Mouse (Mus musculus) liver, postnatal 0 days (tissue): Measurements from ENCODE around the gene Cnep1r1. TPM values are rescaled to one million over a fixed set of nuclear protein-coding genes. Genes with fewer than 3 reads are reported as not detected.
A peak's percentile ranks its signal among the peaks of the same experiment; 100 is the strongest.

Experiments used
- ATAC-seq: fragments of 200-750 bp; cut with Nextera tagmentation; 2 replicates; pipeline ENCODE4 v1.8.0; 2017; ENCODE audit warnings: mild to moderate bottlenecking, moderate library complexity
- DNase-seq: peaks from one replicate; pipeline ENCODE4 v3.0.0-alpha.2; 2016
- H3K27ac ChIP-seq: fragments of 300-500 bp; sonication (generic); 2 replicates; pipeline ENCODE4 v1.5.1; 2014; ENCODE audit warnings: antibody characterized with exemption, moderate library complexity, mild to moderate bottlenecking, low read depth
- H3K27me3 ChIP-seq: fragments of 300-500 bp; sonication (generic); 2 replicates; pipeline ENCODE4 v1.6.1; 2014; ENCODE audit warnings: low read length, control low read depth, mixed read lengths; ENCODE audit not compliant: insufficient read depth
- H3K36me3 ChIP-seq: fragments of 300-500 bp; sonication (generic); replicated peaks from 2 replicates; pipeline ENCODE4 v1.6.1; 2014; ENCODE audit warnings: mild to moderate bottlenecking, control low read depth, low read length, moderate library complexity, mixed read lengths; ENCODE audit not compliant: insufficient read depth
- H3K4me1 ChIP-seq: fragments of 300-500 bp; sonication (generic); 2 replicates; pipeline ENCODE4 v1.6.1; 2014; ENCODE audit warnings: antibody characterized with exemption, mild to moderate bottlenecking, control low read depth; ENCODE audit not compliant: insufficient read depth
- H3K4me2 ChIP-seq: fragments of 300-500 bp; sonication (generic); 2 replicates; pipeline ENCODE4 v1.6.1; 2014; ENCODE audit warnings: low read depth, mild to moderate bottlenecking, low read length, moderate library complexity, mixed read lengths
- H3K4me3 ChIP-seq: fragments of 300-500 bp; sonication (generic); 2 replicates; pipeline ENCODE4 v1.5.1; 2014; ENCODE audit warnings: low read depth, low read length
- H3K9ac ChIP-seq: fragments of 300-500 bp; sonication (generic); replicated peaks from 2 replicates; pipeline ENCODE4 v1.6.1; 2014; ENCODE audit warnings: mild to moderate bottlenecking, moderate library complexity
- H3K9me3 ChIP-seq: fragments of 300-500 bp; sonication (generic); 2 replicates; pipeline ENCODE4 v1.6.1; 2016; ENCODE audit warnings: mild to moderate bottlenecking, control low read depth, low read length, mixed read lengths
- CTCF ChIP-seq: sonication (generic); IDR thresholded peaks from 2 replicates; pipeline ENCODE4 v1.5.1; 2016; ENCODE audit warnings: antibody characterized with exemption, low read depth
- EP300 ChIP-seq: IDR thresholded peaks from 2 replicates; pipeline ENCODE4 v1.6.1; 2016; ENCODE audit warnings: antibody characterized with exemption, low read depth, mild to moderate bottlenecking
- WGBS: fragments of 180-500 bp; shearing (Covaris S2); extraction: QIAGEN DNeasy Blood & Tissue Kit; methylation state at CpG from one replicate; pipeline ENCODE4 v1.1.7; 2014; ENCODE audit not compliant: insufficient replicate concordance; 5-methylcytosine and 5-hydroxymethylcytosine counted together
- polyA plus RNA-seq: library from polyadenylated mRNA; unstranded; fragments of >200 nt; fragmentation: Nextera tagmentation; extraction: Ambion mirVana; gene quantifications from 2 replicates; pipeline ENCODE4 v1.2.1, GENCODE M21; 2015

Gene Cnep1r1
- polyA plus RNA-seq, 1 experiment from 2014 or later, result 17.4 TPM

GRCm38 (mm10) chr8:88099526-88099925 is 19.0 kb upstream of the Cnep1r1 start:
- no peak for ATAC-seq
- Histone ChIP-seq H3K27me3 (no peaks in the 10 kb centered on the region), H3K4me2 (no peak overlapping the region), H3K4me3 (no peak overlapping the region), H3K4me1 (no peaks in the 10 kb centered on the region), H3K9me3 (no peaks in the 10 kb centered on the region), H3K9ac (no peak overlapping the region), H3K27ac (no peak overlapping the region), H3K36me3 (no peaks in the 10 kb centered on the region)
- WGBS, result 0% methylated on average over 1 of the region's 1 CpGs
- no peak for TF ChIP-seq EP300
- TF ChIP-seq CTCF, result peak; percentile 73
- peak; percentile 38 for DNase-seq

GRCm38 (mm10) chr8:88109241-88109640 is 9.3 kb upstream of the Cnep1r1 start:
- DNase-seq, result no peak
- Histone ChIP-seq H3K27ac (no peak overlapping the region), H3K9ac (no peak overlapping the region), H3K4me3 (no peak overlapping the region), H3K4me1 (no peaks in the 10 kb centered on the region), H3K9me3 (no peaks in the 10 kb centered on the region), H3K4me2 (no peak overlapping the region), H3K27me3 (no peaks in the 10 kb centered on the region), H3K36me3 (no peaks in the 10 kb centered on the region)
- WGBS, result 85% methylated on average over 4 of the region's 4 CpGs
- ATAC-seq, result no peak
- TF ChIP-seq CTCF (peak; percentile 10; the same call in 1 of the 2 replicates), EP300 (no peak)

GRCm38 (mm10) chr8:88119076-88119475 is 507 bp downstream of the Cnep1r1 start:
- peak; percentile 27 for DNase-seq
- H3K27me3 ChIP-seq, result no peaks in the 10 kb centered on the region
- peak; percentile 55 for ATAC-seq

GRCm38 (mm10) chr8:88124850-88125249 is 6.3 kb downstream of the Cnep1r1 start:
- H3K4me1 ChIP-seq, result no peaks in the 10 kb centered on the region
- no peak overlapping the region for H3K27ac ChIP-seq
- H3K4me2 ChIP-seq, result no peak overlapping the region
- peaks cover 36% of the 10 kb centered on the region for H3K36me3 ChIP-seq
- no peak overlapping the region for H3K9ac ChIP-seq
- TF ChIP-seq EP300 (no peak), CTCF (no peak)
- WGBS, result 82% methylated on average over 2 of the region's 2 CpGs
- DNase-seq, result no peak
- no peaks in the 10 kb centered on the region for H3K27me3 ChIP-seq
- no peak overlapping the region for H3K4me3 ChIP-seq
- no peaks in the 10 kb centered on the region for H3K9me3 ChIP-seq
- ATAC-seq, result no peak

More at GRCm38 (mm10) chr8:88119076-88119475, 507 bp downstream of the Cnep1r1 start:
- under 1% methylated on average over 11 of the region's 11 CpGs for WGBS
- peak overlapping the region; percentile 97 for H3K9ac ChIP-seq
- peak overlapping the region; percentile 83 for H3K4me2 ChIP-seq
- H3K9me3 ChIP-seq, result no peaks in the 10 kb centered on the region
- peaks cover 5% of the 10 kb centered on the region for H3K4me1 ChIP-seq
- peak overlapping the region; percentile 99 for H3K4me3 ChIP-seq
- H3K27ac ChIP-seq, result peak overlapping the region; percentile 93
- TF ChIP-seq CTCF (no peak), EP300 (no peak)
- H3K36me3 ChIP-seq, result peaks cover 14% of the 10 kb centered on the region

- H3K36me3 ChIP-seq, result peaks cover 46% of the 10 kb centered on the region
- 75% methylated on average over 4 of the region's 4 CpGs for WGBS
- no peaks in the 10 kb centered on the region for H3K27me3 ChIP-seq
- no peak for DNase-seq
- no peak overlapping the region for H3K4me3 ChIP-seq
- H3K9ac ChIP-seq, result no peak overlapping the region
- TF ChIP-seq CTCF (no peak), EP300 (no peak)
- no peak for ATAC-seq
- H3K4me2 ChIP-seq, result no peak overlapping the region
- no peaks in the 10 kb centered on the region for H3K9me3 ChIP-seq
- no peaks in the 10 kb centered on the region for H3K4me1 ChIP-seq
- no peak overlapping the region for H3K27ac ChIP-seq
Measured at GRCm38 (mm10) chr8:88129397-88129796, 10.8 kb downstream of the Cnep1r1 start.

GRCm38 (mm10) chr8:88130754-88131317 is 12.3 kb downstream of the Cnep1r1 start:
- no peak for TF ChIP-seq CTCF
- TF ChIP-seq EP300, result no peak
- no peak overlapping the region for H3K4me2 ChIP-seq
- DNase-seq, result no peak
- H3K27ac ChIP-seq, result no peak overlapping the region
- H3K36me3 ChIP-seq, result peaks cover 46% of the 10 kb centered on the region
- no peaks in the 10 kb centered on the region for H3K27me3 ChIP-seq
- H3K9ac ChIP-seq, result no peak overlapping the region
- 80% methylated on average over 7 of the region's 7 CpGs for WGBS
- no peaks in the 10 kb centered on the region for H3K4me1 ChIP-seq
- H3K9me3 ChIP-seq, result no peaks in the 10 kb centered on the region
- no peak for ATAC-seq
- H3K4me3 ChIP-seq, result no peak overlapping the region
